Mouse (Mus musculus) embryonic facial prominence, embryonic 10.5 days (tissue): Measurements from ENCODE around the gene Slc9a4. TPM values are rescaled to one million over a fixed set of nuclear protein-coding genes. Genes with fewer than 3 reads are reported as not detected.

Experiments used
- DNase-seq: peaks from one replicate; pipeline ENCODE4 v3.0.0-alpha.2; 2017; ENCODE audit warnings: low spot score
- H3K27ac ChIP-seq: fragments of 300-500 bp; sonication (generic); replicated peaks from 2 replicates; pipeline ENCODE4 v1.5.1; 2016; ENCODE audit warnings: mild to moderate bottlenecking
- H3K27me3 ChIP-seq: fragments of 300-500 bp; sonication (generic); replicated peaks from 2 replicates; pipeline ENCODE4 v1.6.1; 2016; ENCODE audit warnings: low read depth, mild to moderate bottlenecking; ENCODE audit not compliant: poor library complexity, severe bottlenecking
- H3K36me3 ChIP-seq: fragments of 300-500 bp; sonication (generic); replicated peaks from 2 replicates; pipeline ENCODE4 v1.6.1; 2016; ENCODE audit warnings: mild to moderate bottlenecking, moderate library complexity
- H3K4me1 ChIP-seq: fragments of 300-500 bp; sonication (generic); 2 replicates; pipeline ENCODE4 v1.6.1; 2016
- H3K4me3 ChIP-seq: fragments of 300-500 bp; sonication (generic); 2 replicates; pipeline ENCODE4 v1.5.1; 2016; ENCODE audit warnings: mild to moderate bottlenecking, moderate library complexity
- H3K9me3 ChIP-seq: fragments of 300-500 bp; sonication (generic); 2 replicates; pipeline ENCODE4 v1.6.1; 2016; ENCODE audit warnings: mild to moderate bottlenecking
- WGBS: fragments of 180-500 bp; shearing (Covaris S2); methylation state at CpG from one replicate; pipeline ENCODE4 v1.1.7; 2016; 5-methylcytosine and 5-hydroxymethylcytosine counted together
- polyA plus RNA-seq: library from polyadenylated mRNA; unstranded; fragments of >200 nt; fragmentation: Nextera tagmentation; extraction: Ambion mirVana; gene quantifications from 2 replicates; pipeline ENCODE4 v1.2.1, GENCODE M21; 2016

The Slc9a4 gene
- polyA plus RNA-seq, 1 experiment from 2014 or later = not detected

- no peak overlapping the region for H3K27ac ChIP-seq
- H3K36me3 ChIP-seq = no peaks in the 10 kb centered on the region
- H3K4me3 ChIP-seq = no peak overlapping the region
- no peaks in the 10 kb centered on the region for H3K27me3 ChIP-seq
- H3K4me1 ChIP-seq = no peaks in the 10 kb centered on the region
- WGBS = 86% methylated on average over 3 of the region's 3 CpGs
- DNase-seq = no peak
- no peaks in the 10 kb centered on the region for H3K9me3 ChIP-seq
Measured at GRCm38 (mm10) chr1:40601461-40601860, 21.6 kb downstream of the Slc9a4 start.

- no peaks in the 10 kb centered on the region for H3K36me3 ChIP-seq
- no peaks in the 10 kb centered on the region for H3K4me1 ChIP-seq
- H3K4me3 ChIP-seq = no peak overlapping the region
- 93% methylated on average over 2 of the region's 2 CpGs for WGBS
- no peaks in the 10 kb centered on the region for H3K9me3 ChIP-seq
- H3K27me3 ChIP-seq = no peaks in the 10 kb centered on the region
- H3K27ac ChIP-seq = no peak overlapping the region
- DNase-seq = no peak
Measured at GRCm38 (mm10) chr1:40613219-40613618, 33.3 kb downstream of the Slc9a4 start.

GRCm38 (mm10) chr1:40619093-40619492, 39.2 kb downstream of the Slc9a4 start:
- no peak for DNase-seq

GRCm38 (mm10) chr1:40619871-40620270, 40.0 kb downstream of the Slc9a4 start:
- no peaks in the 10 kb centered on the region for H3K27me3 ChIP-seq
- H3K27ac ChIP-seq = no peak overlapping the region
- DNase-seq = no peak
- no peaks in the 10 kb centered on the region for H3K9me3 ChIP-seq
- no peaks in the 10 kb centered on the region for H3K36me3 ChIP-seq
- H3K4me3 ChIP-seq = no peak overlapping the region
- 82% methylated on average over 5 of the region's 5 CpGs for WGBS
- H3K4me1 ChIP-seq = no peaks in the 10 kb centered on the region

More at GRCm38 (mm10) chr1:40619093-40619492, 39.2 kb downstream of the Slc9a4 start:
- Histone ChIP-seq H3K4me1 (no peaks in the 10 kb centered on the region), H3K36me3 (no peaks in the 10 kb centered on the region), H3K27me3 (no peaks in the 10 kb centered on the region), H3K9me3 (no peaks in the 10 kb centered on the region), H3K27ac (no peak overlapping the region), H3K4me3 (no peak overlapping the region)
- WGBS = 77% methylated on average over 5 of the region's 5 CpGs

GRCm38 (mm10) chr1:40624954-40625353, 45.1 kb downstream of the Slc9a4 start:
- Histone ChIP-seq H3K4me1 (no peaks in the 10 kb centered on the region), H3K27ac (no peak overlapping the region), H3K9me3 (no peaks in the 10 kb centered on the region), H3K4me3 (no peak overlapping the region), H3K36me3 (no peaks in the 10 kb centered on the region), H3K27me3 (no peaks in the 10 kb centered on the region)
- no peak for DNase-seq
- WGBS = 65% methylated on average over 3 of the region's 3 CpGs

GRCm38 (mm10) chr1:40626954-40627353, 47.1 kb downstream of the Slc9a4 start:
- H3K27ac ChIP-seq = no peak overlapping the region
- H3K9me3 ChIP-seq = no peaks in the 10 kb centered on the region
- DNase-seq = no peak
- H3K36me3 ChIP-seq = no peaks in the 10 kb centered on the region
- H3K27me3 ChIP-seq = no peaks in the 10 kb centered on the region
- no peak overlapping the region for H3K4me3 ChIP-seq
- no peaks in the 10 kb centered on the region for H3K4me1 ChIP-seq

- no peaks in the 10 kb centered on the region for H3K9me3 ChIP-seq
- no peak overlapping the region for H3K4me3 ChIP-seq
- no peak overlapping the region for H3K27ac ChIP-seq
- DNase-seq = no peak
- H3K27me3 ChIP-seq = no peaks in the 10 kb centered on the region
- 93% methylated on average over 3 of the region's 3 CpGs for WGBS
- H3K4me1 ChIP-seq = no peaks in the 10 kb centered on the region
- H3K36me3 ChIP-seq = no peaks in the 10 kb centered on the region
Measured at GRCm38 (mm10) chr1:40628443-40628842, 48.6 kb downstream of the Slc9a4 start.

GRCm38 (mm10) chr1:40632407-40633062, 52.7 kb downstream of the Slc9a4 start:
- DNase-seq = no peak
- no peaks in the 10 kb centered on the region for H3K9me3 ChIP-seq
- no peaks in the 10 kb centered on the region for H3K36me3 ChIP-seq
- peaks cover 12% of the 10 kb centered on the region; the same call in 1 of the 2 replicates for H3K4me1 ChIP-seq
- H3K27ac ChIP-seq = no peak overlapping the region
- H3K4me3 ChIP-seq = no peak overlapping the region
- 57% methylated on average over 2 of the region's 2 CpGs for WGBS
- H3K27me3 ChIP-seq = no peaks in the 10 kb centered on the region

- no peak overlapping the region for H3K27ac ChIP-seq
- no peaks in the 10 kb centered on the region for H3K36me3 ChIP-seq
- H3K4me1 ChIP-seq = peaks cover 12% of the 10 kb centered on the region; the same call in 1 of the 2 replicates
- H3K9me3 ChIP-seq = no peaks in the 10 kb centered on the region
- DNase-seq = no peak
- WGBS = 80% methylated on average over 4 of the region's 4 CpGs
- no peak overlapping the region for H3K4me3 ChIP-seq
- no peaks in the 10 kb centered on the region for H3K27me3 ChIP-seq
Measured at GRCm38 (mm10) chr1:40634608-40635007, 54.7 kb downstream of the Slc9a4 start.

- H3K27ac ChIP-seq = no peak overlapping the region
- DNase-seq = no peak
- H3K4me3 ChIP-seq = no peak overlapping the region
- WGBS = 70% methylated on average over 2 of the region's 2 CpGs
- H3K4me1 ChIP-seq = no peaks in the 10 kb centered on the region
- H3K36me3 ChIP-seq = no peaks in the 10 kb centered on the region
- H3K9me3 ChIP-seq = no peaks in the 10 kb centered on the region
- no peaks in the 10 kb centered on the region for H3K27me3 ChIP-seq
Measured at GRCm38 (mm10) chr1:40648234-40648633, 68.4 kb downstream of the Slc9a4 start.

- H3K27me3 ChIP-seq = no peaks in the 10 kb centered on the region
- DNase-seq = no peak
- no peak overlapping the region for H3K4me3 ChIP-seq
- H3K27ac ChIP-seq = no peak overlapping the region
- no peaks in the 10 kb centered on the region for H3K9me3 ChIP-seq
- WGBS = 65% methylated on average over 6 of the region's 6 CpGs
- no peaks in the 10 kb centered on the region for H3K4me1 ChIP-seq
- no peaks in the 10 kb centered on the region for H3K36me3 ChIP-seq
Measured at GRCm38 (mm10) chr1:40650803-40651497, 71.1 kb downstream of the Slc9a4 start.

GRCm38 (mm10) chr1:40657035-40657434, 77.2 kb downstream of the Slc9a4 start:
- no peaks in the 10 kb centered on the region for H3K9me3 ChIP-seq
- no peaks in the 10 kb centered on the region for H3K36me3 ChIP-seq
- H3K4me3 ChIP-seq = no peak overlapping the region
- 80% methylated on average over 4 of the region's 4 CpGs for WGBS
- no peaks in the 10 kb centered on the region for H3K27me3 ChIP-seq
- DNase-seq = no peak
- H3K27ac ChIP-seq = no peak overlapping the region
- peaks cover 24% of the 10 kb centered on the region for H3K4me1 ChIP-seq

- Histone ChIP-seq H3K9me3 (no peaks in the 10 kb centered on the region), H3K27me3 (no peaks in the 10 kb centered on the region), H3K4me1 (peaks cover 25% of the 10 kb centered on the region), H3K4me3 (no peak overlapping the region), H3K27ac (no peak overlapping the region), H3K36me3 (no peaks in the 10 kb centered on the region)
- 37% methylated on average over 8 of the region's 8 CpGs for WGBS
- DNase-seq = peak; percentile 77
Measured at GRCm38 (mm10) chr1:40657978-40658496, 78.2 kb downstream of the Slc9a4 start.
